Mouse (Mus musculus): ENCODE results near the gene Cadm1. TPM values are rescaled to one million over a fixed set of nuclear protein-coding genes. Genes with fewer than 3 reads are reported as not detected.

Cadm1 gene
- total and polyA plus RNA-seq, 2 experiments from 2014 or later, result 3.7 to 5.5 TPM

DNA sequence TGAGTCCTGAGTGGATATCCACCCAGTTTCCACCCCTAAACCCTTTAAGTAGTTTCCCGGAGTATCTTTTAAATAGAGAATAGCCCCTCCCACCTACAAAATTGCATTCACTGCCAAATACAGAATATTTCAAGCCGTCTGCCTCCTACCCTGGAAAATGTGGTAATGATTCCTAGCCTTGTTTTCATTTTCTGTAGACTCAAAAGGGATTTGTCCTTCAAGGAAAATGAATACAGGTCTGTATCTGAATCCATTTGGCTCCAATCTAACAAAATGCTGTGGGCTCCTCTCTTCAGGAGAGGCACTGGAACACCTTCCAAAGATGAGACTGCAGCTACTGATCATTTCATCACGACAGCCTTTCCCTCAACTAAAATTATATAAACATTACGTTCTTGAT, 271.3 kb downstream of the Cadm1 start:
- no peak for TF ChIP-seq CTCF (IDR thresholded peaks at IDR 0.05; ENCODE audit: low read depth)
- TF ChIP-seq EP300 (IDR thresholded peaks at IDR 0.05; ENCODE audit: low read depth), result no peak
- Histone ChIP-seq H3K9me3 (replicated peaks; ENCODE audit: control insufficient read depth, low read length) (no peaks in the 10 kb centered on the region), H3K36me3 (replicated peaks; ENCODE audit: control insufficient read depth, insufficient read depth, low read length) (no peaks in the 10 kb centered on the region), H3K27me3 (ENCODE audit: control insufficient read depth, insufficient read depth, low read length) (0 out of 2 replicates have a peak, but pooled peaks cover 3% of the 10 kb centered on the region), H3K4me3 (ENCODE audit: low read depth, low read length) (no peak overlapping the region), H3K9ac (replicated peaks; ENCODE audit: low read depth, low read length) (no peak overlapping the region), H3K4me1 (ENCODE audit: control insufficient read depth, insufficient read depth) (no peaks in the 10 kb centered on the region), H3K4me2 (ENCODE audit: low read depth, low read length) (no peak overlapping the region), H3K27ac (ENCODE audit: low read depth) (no peak overlapping the region)
- DNase-seq (ENCODE audit: low spot score) (no peak), ATAC-seq (ENCODE audit: insufficient read depth, low read depth) (no peak)
- 79% methylated on average over 4 of the region's 4 CpGs for WGBS

DNA sequence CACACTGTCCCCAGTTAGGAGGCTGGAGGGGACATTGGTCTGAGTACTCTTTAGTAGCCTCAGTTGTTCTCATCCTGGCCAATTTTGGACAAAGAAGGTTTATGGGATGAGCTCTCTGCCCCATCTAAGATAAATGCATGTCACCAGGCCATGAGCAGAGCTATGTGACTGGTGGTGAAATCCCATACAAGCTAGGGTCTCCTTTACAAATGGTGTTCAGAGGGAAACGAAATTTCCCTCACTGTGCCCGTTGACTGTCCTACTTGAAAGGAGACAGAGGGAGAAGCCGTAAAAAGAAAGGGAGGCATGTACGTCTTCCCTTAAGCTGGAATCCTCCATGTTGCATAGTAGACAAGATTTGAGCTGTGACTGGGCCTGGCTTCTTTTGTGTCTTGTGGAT, 272.6 kb downstream of the Cadm1 start:
- no peak overlapping the region for H3K27ac ChIP-seq (ENCODE audit: low read depth)
- H3K4me2 ChIP-seq (ENCODE audit: low read depth, low read length), result no peak overlapping the region
- 0 out of 2 replicates have a peak, but pooled peaks cover 3% of the 10 kb centered on the region for H3K27me3 ChIP-seq (ENCODE audit: control insufficient read depth, insufficient read depth, low read length)
- DNase-seq (ENCODE audit: low spot score), result no peak
- TF ChIP-seq EP300 (IDR thresholded peaks at IDR 0.05; ENCODE audit: low read depth) (no peak), CTCF (IDR thresholded peaks at IDR 0.05; ENCODE audit: low read depth) (no peak)
- 88% methylated on average over 4 of the region's 4 CpGs for WGBS
- no peaks in the 10 kb centered on the region for H3K9me3 ChIP-seq (replicated peaks; ENCODE audit: control insufficient read depth, low read length)
- H3K36me3 ChIP-seq (replicated peaks; ENCODE audit: control insufficient read depth, insufficient read depth, low read length), result no peaks in the 10 kb centered on the region
- H3K4me3 ChIP-seq (ENCODE audit: low read depth, low read length), result no peak overlapping the region
- no peak for ATAC-seq (ENCODE audit: insufficient read depth, low read depth)
- H3K4me1 ChIP-seq (ENCODE audit: control insufficient read depth, insufficient read depth), result no peaks in the 10 kb centered on the region
- H3K9ac ChIP-seq (replicated peaks; ENCODE audit: low read depth, low read length), result no peak overlapping the region

DNA sequence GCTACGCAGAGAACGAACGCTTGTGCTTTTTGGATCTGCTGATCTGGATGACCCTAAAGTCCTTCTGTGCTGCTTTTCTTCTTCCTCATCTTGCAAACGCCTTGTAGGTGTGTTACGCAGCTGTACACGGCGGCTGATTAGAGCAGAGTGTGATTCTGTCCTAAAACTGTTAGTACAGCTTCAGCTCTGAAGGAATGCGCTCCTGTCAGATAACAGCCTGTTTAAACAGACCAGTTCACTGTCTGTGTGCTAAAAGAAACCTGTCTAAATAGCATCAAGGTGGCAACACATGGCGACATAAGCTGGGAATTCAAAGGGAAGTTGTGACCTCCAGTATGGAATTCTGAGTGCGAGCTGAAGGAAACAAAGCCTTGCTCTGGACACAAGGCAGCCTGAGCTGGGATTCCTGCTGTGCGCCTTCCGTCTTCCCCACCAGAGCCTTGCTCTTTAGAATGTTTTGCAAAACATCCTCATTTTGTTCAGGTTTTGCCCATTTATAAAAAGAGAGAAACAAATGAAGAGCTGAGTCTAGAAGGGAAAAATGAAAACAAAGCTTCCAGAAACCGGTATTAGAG, 273.6 kb downstream of the Cadm1 start:
- H3K4me1 ChIP-seq (ENCODE audit: control insufficient read depth, insufficient read depth), result no peaks in the 10 kb centered on the region
- H3K27ac ChIP-seq (ENCODE audit: low read depth), result no peak overlapping the region
- 34% methylated on average over 13 of the region's 13 CpGs for WGBS
- 0 out of 2 replicates have a peak, but pooled peaks cover 3% of the 10 kb centered on the region for H3K27me3 ChIP-seq (ENCODE audit: control insufficient read depth, insufficient read depth, low read length)
- H3K9ac ChIP-seq (replicated peaks; ENCODE audit: low read depth, low read length), result no peak overlapping the region
- no peak for ATAC-seq (ENCODE audit: insufficient read depth, low read depth)
- H3K4me2 ChIP-seq (ENCODE audit: low read depth, low read length), result peak overlapping the region; percentile 8; the same call in 1 of the 2 replicates
- no peaks in the 10 kb centered on the region for H3K9me3 ChIP-seq (replicated peaks; ENCODE audit: control insufficient read depth, low read length)
- no peak for DNase-seq (ENCODE audit: low spot score)
- H3K36me3 ChIP-seq (replicated peaks; ENCODE audit: control insufficient read depth, insufficient read depth, low read length), result no peaks in the 10 kb centered on the region
- no peak for TF ChIP-seq CTCF (IDR thresholded peaks at IDR 0.05; ENCODE audit: low read depth)
- TF ChIP-seq EP300 (IDR thresholded peaks at IDR 0.05; ENCODE audit: low read depth), result no peak
- no peak overlapping the region for H3K4me3 ChIP-seq (ENCODE audit: low read depth, low read length)

DNA sequence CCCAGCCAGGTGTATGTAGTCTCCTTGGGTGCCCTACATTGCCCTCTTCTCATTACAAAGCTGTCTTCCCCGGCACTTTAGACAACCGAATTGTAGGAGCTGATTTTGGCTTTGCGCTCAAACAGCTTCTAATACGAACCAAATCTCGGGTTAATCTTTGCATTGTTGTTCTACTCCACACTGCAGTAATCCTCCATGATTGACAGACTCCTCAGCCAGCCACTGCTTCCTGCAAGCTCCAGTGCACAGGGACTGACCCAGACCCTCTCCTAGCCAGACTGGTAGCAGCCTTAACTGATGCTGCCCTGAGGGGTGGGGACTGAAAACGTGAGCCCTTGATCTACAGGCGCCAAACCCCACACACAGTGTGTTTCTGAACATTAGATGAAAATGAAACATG, 275.7 kb downstream of the Cadm1 start:
- no peaks in the 10 kb centered on the region for H3K36me3 ChIP-seq (replicated peaks; ENCODE audit: control insufficient read depth, insufficient read depth, low read length)
- no peak for DNase-seq (ENCODE audit: low spot score)
- no peak overlapping the region for H3K4me3 ChIP-seq (ENCODE audit: low read depth, low read length)
- 0 out of 2 replicates have a peak, but pooled peaks cover 3% of the 10 kb centered on the region for H3K27me3 ChIP-seq (ENCODE audit: control insufficient read depth, insufficient read depth, low read length)
- TF ChIP-seq EP300 (IDR thresholded peaks at IDR 0.05; ENCODE audit: low read depth) (no peak), CTCF (IDR thresholded peaks at IDR 0.05; ENCODE audit: low read depth) (no peak)
- 75% methylated on average over 7 of the region's 7 CpGs for WGBS
- no peak overlapping the region for H3K27ac ChIP-seq (ENCODE audit: low read depth)
- no peak overlapping the region for H3K9ac ChIP-seq (replicated peaks; ENCODE audit: low read depth, low read length)
- no peak for ATAC-seq (ENCODE audit: insufficient read depth, low read depth)
- H3K4me2 ChIP-seq (ENCODE audit: low read depth, low read length), result no peak overlapping the region
- no peaks in the 10 kb centered on the region for H3K4me1 ChIP-seq (ENCODE audit: control insufficient read depth, insufficient read depth)
- H3K9me3 ChIP-seq (replicated peaks; ENCODE audit: control insufficient read depth, low read length), result no peaks in the 10 kb centered on the region

DNA sequence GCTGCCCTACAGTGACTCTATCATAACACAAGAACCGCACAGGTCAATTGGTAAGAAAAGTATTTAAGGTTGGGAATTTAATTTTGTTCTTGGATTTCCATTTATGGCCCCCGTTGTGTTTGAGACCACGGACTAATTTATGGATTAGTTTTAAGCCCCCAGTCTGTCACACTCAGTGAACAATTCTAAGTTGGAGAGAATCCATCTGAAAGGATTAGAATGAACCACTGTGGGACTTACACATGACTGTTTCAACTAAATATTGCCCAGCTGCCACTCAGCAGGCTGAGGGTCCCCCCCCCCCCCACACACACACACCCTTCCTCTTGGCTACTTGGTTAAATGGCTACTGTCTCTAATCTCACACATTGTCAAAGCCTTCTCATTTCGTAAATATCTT, 295.7 kb downstream of the Cadm1 start:
- Histone ChIP-seq H3K36me3 (replicated peaks; ENCODE audit: control insufficient read depth, insufficient read depth, low read length) (no peaks in the 10 kb centered on the region), H3K9me3 (replicated peaks; ENCODE audit: control insufficient read depth, low read length) (no peaks in the 10 kb centered on the region), H3K9ac (replicated peaks; ENCODE audit: low read depth, low read length) (no peak overlapping the region), H3K27me3 (ENCODE audit: control insufficient read depth, insufficient read depth, low read length) (no peaks in the 10 kb centered on the region), H3K4me1 (ENCODE audit: control insufficient read depth, insufficient read depth) (no peaks in the 10 kb centered on the region), H3K4me2 (ENCODE audit: low read depth, low read length) (no peak overlapping the region), H3K27ac (ENCODE audit: low read depth) (no peak overlapping the region), H3K4me3 (ENCODE audit: low read depth, low read length) (no peak overlapping the region)
- WGBS, result 90% methylated on average over 4 of the region's 4 CpGs
- ATAC-seq (ENCODE audit: insufficient read depth, low read depth) (no peak), DNase-seq (ENCODE audit: low spot score) (no peak)
- TF ChIP-seq CTCF (IDR thresholded peaks at IDR 0.05; ENCODE audit: low read depth) (no peak), EP300 (IDR thresholded peaks at IDR 0.05; ENCODE audit: low read depth) (no peak)

DNA sequence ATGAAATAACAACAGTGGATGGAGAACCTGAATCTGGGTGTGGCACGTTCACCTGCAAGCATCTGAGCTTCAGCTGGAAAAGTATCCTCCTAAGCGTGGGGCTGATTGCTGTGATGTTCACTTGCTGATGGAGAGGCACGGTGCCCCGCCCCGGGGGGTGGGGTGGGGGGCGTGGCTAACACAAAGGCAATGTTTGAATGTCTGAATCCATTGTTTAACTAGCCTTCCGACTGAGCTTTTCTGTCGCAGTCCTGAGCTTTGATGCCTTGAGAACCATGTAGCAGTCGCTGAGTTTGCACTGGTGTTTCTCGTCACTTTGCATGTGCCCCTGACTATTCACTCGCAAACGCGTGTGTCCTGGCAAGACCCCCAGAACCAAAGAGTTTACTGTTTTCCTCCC, 298.8 kb downstream of the Cadm1 start:
- Histone ChIP-seq H3K9me3 (replicated peaks; ENCODE audit: control insufficient read depth, low read length) (no peaks in the 10 kb centered on the region), H3K27ac (ENCODE audit: low read depth) (no peak overlapping the region), H3K4me1 (ENCODE audit: control insufficient read depth, insufficient read depth) (peaks cover 5% of the 10 kb centered on the region; the same call in 1 of the 2 replicates), H3K27me3 (ENCODE audit: control insufficient read depth, insufficient read depth, low read length) (no peaks in the 10 kb centered on the region), H3K4me2 (ENCODE audit: low read depth, low read length) (peak overlapping the region; percentile 42), H3K36me3 (replicated peaks; ENCODE audit: control insufficient read depth, insufficient read depth, low read length) (no peaks in the 10 kb centered on the region), H3K9ac (replicated peaks; ENCODE audit: low read depth, low read length) (no peak overlapping the region), H3K4me3 (ENCODE audit: low read depth, low read length) (peak overlapping the region; percentile 22; the same call in 1 of the 2 replicates)
- 21% methylated on average over 13 of the region's 13 CpGs for WGBS
- no peak for TF ChIP-seq EP300 (IDR thresholded peaks at IDR 0.05; ENCODE audit: low read depth)
- no peak for TF ChIP-seq CTCF (IDR thresholded peaks at IDR 0.05; ENCODE audit: low read depth)
- DNase-seq (ENCODE audit: low spot score), result no peak
- no peak for ATAC-seq (ENCODE audit: insufficient read depth, low read depth)
